Mouse (Mus musculus): ENCODE results near the gene Hnrnpdl.

DNA sequence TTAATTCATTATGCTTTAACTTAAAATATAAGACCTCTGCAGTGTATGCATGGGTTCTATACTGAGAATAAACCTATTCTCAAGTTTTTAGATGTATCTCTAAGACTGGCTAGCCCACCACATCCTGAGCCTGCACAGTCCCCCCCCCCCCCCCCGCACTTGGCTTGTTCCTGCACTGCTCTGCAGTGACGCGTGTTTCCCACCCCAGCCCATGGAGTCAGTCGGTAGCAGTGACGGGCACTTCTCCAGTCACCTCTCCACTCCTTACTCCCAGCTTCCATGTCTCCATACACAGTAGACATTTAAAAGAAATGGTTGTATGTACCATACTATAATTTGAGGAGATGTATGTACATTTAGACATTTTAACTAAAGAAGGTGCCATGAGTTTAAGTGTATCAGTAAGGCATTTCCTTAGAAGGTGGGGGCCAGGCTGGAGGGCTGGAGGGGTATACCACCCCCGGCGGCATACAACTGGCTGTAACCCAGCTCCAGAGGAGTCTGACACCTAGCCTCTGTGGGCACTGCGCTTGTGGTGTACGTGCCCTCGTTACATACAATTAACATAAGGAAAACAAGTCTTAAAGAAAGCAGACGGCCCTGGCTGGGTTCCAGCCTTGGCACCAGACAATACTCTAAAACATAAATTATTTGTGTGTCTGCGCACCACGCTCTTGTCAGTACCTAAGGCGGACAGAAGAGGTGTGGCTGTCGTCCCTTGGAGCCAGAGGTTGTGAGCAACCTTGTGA, 18.2 kb upstream of the Hnrnpdl start:
- TF ChIP-seq CTCF (IDR thresholded peaks at IDR 0.05; ENCODE audit: low read depth) (no peak), EP300 (IDR thresholded peaks at IDR 0.05; ENCODE audit: low read depth) (no peak)

Measured in liver, embryonic 14.5 days (tissue).